Mouse (Mus musculus) limb, embryonic 15.5 days (tissue): Measurements from ENCODE around the gene Pde3a. TPM values are rescaled to one million over a fixed set of nuclear protein-coding genes. Genes with fewer than 3 reads are reported as not detected.

Experiments used
- ATAC-seq: fragments of 200-750 bp; cut with Nextera tagmentation; 2 replicates; pipeline ENCODE4 v1.8.0; 2017; ENCODE audit warnings: low read depth, moderate TSS enrichment; ENCODE audit not compliant: insufficient number of reproducible peaks, low FRiP score, low TSS enrichment
- H3K27ac ChIP-seq: fragments of 300-500 bp; sonication (generic); 2 replicates; pipeline ENCODE4 v1.5.1; 2015; ENCODE audit warnings: moderate library complexity, mild to moderate bottlenecking, inconsistent platforms
- H3K27me3 ChIP-seq: fragments of 300-500 bp; sonication (generic); 2 replicates; pipeline ENCODE4 v1.6.1; 2015; ENCODE audit warnings: inconsistent platforms
- H3K36me3 ChIP-seq: fragments of 300-500 bp; sonication (generic); 2 replicates; pipeline ENCODE4 v1.6.1; 2015; ENCODE audit warnings: inconsistent platforms
- H3K4me1 ChIP-seq: fragments of 300-500 bp; sonication (generic); 2 replicates; pipeline ENCODE4 v1.6.1; 2015; ENCODE audit warnings: inconsistent platforms
- H3K4me2 ChIP-seq: fragments of 300-500 bp; sonication (generic); 2 replicates; pipeline ENCODE4 v1.6.1; 2015; ENCODE audit warnings: mild to moderate bottlenecking, inconsistent platforms
- H3K4me3 ChIP-seq: fragments of 300-500 bp; sonication (generic); 2 replicates; pipeline ENCODE4 v1.5.1; 2015; ENCODE audit warnings: mild to moderate bottlenecking, inconsistent platforms
- H3K9ac ChIP-seq: fragments of 300-500 bp; sonication (generic); 2 replicates; pipeline ENCODE4 v1.6.1; 2015; ENCODE audit warnings: inconsistent platforms
- H3K9me3 ChIP-seq: fragments of 300-500 bp; sonication (generic); 2 replicates; pipeline ENCODE4 v1.6.1; 2016; ENCODE audit warnings: inconsistent platforms
- WGBS: fragments of 180-500 bp; shearing (Covaris S2); methylation state at CpG from one replicate; pipeline ENCODE4 v1.1.7; 2015; 5-methylcytosine and 5-hydroxymethylcytosine counted together
- polyA plus RNA-seq: library from polyadenylated mRNA; unstranded; fragments of >200 nt; fragmentation: Nextera tagmentation; extraction: Ambion mirVana; gene quantifications from 2 replicates; pipeline ENCODE4 v1.2.1, GENCODE M21; 2015

Gene Pde3a
- 4.1 and 5.0 TPM in 2 replicates for polyA plus RNA-seq

DNA sequence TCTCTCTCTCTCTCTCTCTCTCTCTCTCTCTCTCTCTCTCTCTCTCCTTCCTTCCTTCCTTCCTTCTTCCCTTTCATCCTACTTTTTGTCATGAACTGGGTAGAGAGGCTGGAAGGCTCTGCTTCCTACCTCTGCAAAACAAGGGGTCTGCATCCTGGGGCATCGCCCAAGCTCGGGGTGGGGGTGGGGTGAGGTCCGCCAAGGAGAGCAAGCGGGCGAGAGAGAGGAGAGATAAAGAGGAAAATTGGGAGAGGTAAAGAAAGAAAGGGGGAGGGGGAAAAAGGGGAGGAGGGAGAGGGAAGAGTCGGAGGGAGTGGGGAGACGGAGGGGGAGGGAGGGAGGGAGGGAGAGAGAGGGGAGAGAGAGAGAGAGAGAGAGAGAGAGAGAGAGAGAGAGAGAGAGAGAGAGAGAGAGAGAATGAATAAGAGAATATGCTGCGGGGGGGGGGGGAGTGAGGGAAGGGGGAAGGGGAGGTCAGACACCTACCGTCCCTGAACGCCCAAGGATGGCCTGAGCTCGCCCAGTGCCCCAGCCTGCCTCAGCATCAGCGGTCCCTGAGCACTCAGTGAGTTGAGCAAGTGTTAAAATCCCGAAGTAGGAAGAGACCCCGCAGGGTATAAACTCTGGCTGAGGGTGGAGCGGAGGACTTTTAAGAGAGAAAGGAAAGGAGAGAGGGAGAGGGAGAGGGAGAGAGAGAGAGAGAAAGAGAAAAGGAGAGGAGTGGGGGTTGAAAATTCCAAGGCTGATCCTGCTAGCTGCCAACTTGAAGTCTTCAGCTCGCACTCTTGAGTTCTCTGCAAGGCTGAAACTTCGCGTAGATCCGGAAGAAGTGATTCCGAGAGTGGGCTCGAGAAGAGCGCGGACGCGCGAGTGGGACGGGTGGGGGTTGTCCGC is at the start of gene Pde3a:
TSS of gene Pde3a (plus strand) at position 579 of the 894 bp plus-strand sequence.
- peak within 1 kb of the TSS; percentile 78 for H3K9ac ChIP-seq
- H3K4me2 ChIP-seq: peak within 1 kb of the TSS; percentile 81
- H3K4me3 ChIP-seq: peak within 1 kb of the TSS; percentile 74
- WGBS: 2% methylated on average over 25 of the region's 28 CpGs
- H3K4me1 ChIP-seq: peaks cover 28% of the 10 kb centered on the region
- H3K9me3 ChIP-seq: no peaks in the 10 kb centered on the region
- 0 out of 2 replicates have a peak, but pooled peaks cover 8% of the 10 kb centered on the region for H3K27me3 ChIP-seq
- ATAC-seq: 0 out of 2 replicates have a peak, but pooled peaks have one; percentile 37
- H3K27ac ChIP-seq: peak within 1 kb of the TSS; percentile 90
- H3K36me3 ChIP-seq: no peaks in the 10 kb centered on the region

DNA sequence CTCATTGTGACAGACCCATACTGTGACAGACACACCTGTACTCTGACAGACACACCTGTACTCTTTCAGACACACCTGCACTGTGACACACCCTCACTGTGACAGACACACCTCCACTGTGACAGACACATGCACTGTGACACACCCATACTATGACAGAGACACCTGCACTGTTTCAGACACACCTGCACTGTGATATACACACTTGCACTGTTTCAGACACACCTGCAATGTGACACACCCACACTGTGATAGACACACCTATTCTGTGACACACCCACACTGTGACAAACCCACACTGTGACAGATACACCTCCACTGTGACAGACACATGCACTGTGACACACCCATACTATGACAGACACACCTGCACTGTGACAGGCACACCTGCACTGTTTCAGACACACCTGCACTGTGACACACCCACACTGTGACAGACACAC is 48.9 kb upstream of the Pde3a start:
- no peaks in the 10 kb centered on the region for H3K4me1 ChIP-seq
- H3K4me2 ChIP-seq: no peak overlapping the region
- H3K36me3 ChIP-seq: no peaks in the 10 kb centered on the region
- no peaks in the 10 kb centered on the region for H3K9me3 ChIP-seq
- H3K4me3 ChIP-seq: no peak overlapping the region
- H3K27ac ChIP-seq: no peak overlapping the region
- no peaks in the 10 kb centered on the region for H3K27me3 ChIP-seq
- H3K9ac ChIP-seq: no peak overlapping the region
- peak; percentile 61; the same call in 1 of the 2 replicates for ATAC-seq

- Histone ChIP-seq H3K4me3 (no peak overlapping the region), H3K9ac (no peak overlapping the region), H3K36me3 (no peaks in the 10 kb centered on the region), H3K27me3 (no peaks in the 10 kb centered on the region), H3K27ac (no peak overlapping the region), H3K4me2 (no peak overlapping the region), H3K4me1 (no peaks in the 10 kb centered on the region), H3K9me3 (no peaks in the 10 kb centered on the region)
- WGBS: 82% methylated on average over 6 of the region's 6 CpGs
- no peak for ATAC-seq
Observed at GRCm38 (mm10) chr6:141207531-141207930, 41.5 kb upstream of the Pde3a start.

DNA sequence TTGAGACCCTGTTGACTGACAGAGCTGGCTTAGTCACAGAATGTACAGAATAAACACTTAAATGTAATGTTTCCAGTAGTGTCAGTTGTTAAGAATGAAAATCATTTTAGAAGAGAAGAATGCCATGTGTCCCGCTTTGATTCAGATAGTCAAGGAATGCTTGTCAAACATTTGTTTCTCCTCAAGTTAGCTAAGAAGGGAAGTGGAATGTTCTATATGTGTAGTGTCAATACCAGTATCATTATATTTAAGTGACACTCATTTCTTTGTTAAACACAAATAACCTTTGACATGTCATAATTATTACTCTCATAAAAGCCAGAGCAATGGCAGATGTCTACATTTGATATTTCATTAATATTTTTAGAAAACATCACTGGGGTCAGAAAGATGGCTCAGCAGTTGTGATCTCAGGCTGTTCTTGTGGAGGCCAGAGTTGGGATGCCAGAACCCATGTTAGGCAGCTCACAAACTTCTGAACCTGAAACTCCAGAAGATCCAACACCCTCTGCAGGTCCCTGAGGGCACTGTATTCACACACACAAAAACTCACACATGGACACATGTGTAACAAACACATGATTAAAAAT is 40.7 kb upstream of the Pde3a start:
- H3K9ac ChIP-seq: no peak overlapping the region
- WGBS: 80% methylated on average over 1 of the region's 1 CpGs
- no peaks in the 10 kb centered on the region for H3K4me1 ChIP-seq
- H3K27ac ChIP-seq: no peak overlapping the region
- H3K27me3 ChIP-seq: no peaks in the 10 kb centered on the region
- H3K4me2 ChIP-seq: no peak overlapping the region
- no peaks in the 10 kb centered on the region for H3K9me3 ChIP-seq
- no peak for ATAC-seq
- no peak overlapping the region for H3K4me3 ChIP-seq
- H3K36me3 ChIP-seq: no peaks in the 10 kb centered on the region

GRCm38 (mm10) chr6:141210021-141210420 is 39.0 kb upstream of the Pde3a start:
- no peak for ATAC-seq
- H3K4me1 ChIP-seq: no peaks in the 10 kb centered on the region
- H3K9ac ChIP-seq: no peak overlapping the region
- no peak overlapping the region for H3K4me3 ChIP-seq
- no peak overlapping the region for H3K4me2 ChIP-seq
- no peak overlapping the region for H3K27ac ChIP-seq
- 86% methylated on average over 3 of the region's 3 CpGs for WGBS
- H3K27me3 ChIP-seq: no peaks in the 10 kb centered on the region
- no peaks in the 10 kb centered on the region for H3K9me3 ChIP-seq
- no peaks in the 10 kb centered on the region for H3K36me3 ChIP-seq

GRCm38 (mm10) chr6:141221081-141221480 is 28.0 kb upstream of the Pde3a start:
- no peaks in the 10 kb centered on the region for H3K9me3 ChIP-seq
- WGBS: 60% methylated on average over 3 of the region's 3 CpGs
- no peaks in the 10 kb centered on the region for H3K27me3 ChIP-seq
- no peaks in the 10 kb centered on the region for H3K36me3 ChIP-seq
- no peaks in the 10 kb centered on the region for H3K4me1 ChIP-seq
- H3K9ac ChIP-seq: no peak overlapping the region
- no peak overlapping the region for H3K4me2 ChIP-seq
- no peak overlapping the region for H3K27ac ChIP-seq
- H3K4me3 ChIP-seq: no peak overlapping the region
- ATAC-seq: no peak

DNA sequence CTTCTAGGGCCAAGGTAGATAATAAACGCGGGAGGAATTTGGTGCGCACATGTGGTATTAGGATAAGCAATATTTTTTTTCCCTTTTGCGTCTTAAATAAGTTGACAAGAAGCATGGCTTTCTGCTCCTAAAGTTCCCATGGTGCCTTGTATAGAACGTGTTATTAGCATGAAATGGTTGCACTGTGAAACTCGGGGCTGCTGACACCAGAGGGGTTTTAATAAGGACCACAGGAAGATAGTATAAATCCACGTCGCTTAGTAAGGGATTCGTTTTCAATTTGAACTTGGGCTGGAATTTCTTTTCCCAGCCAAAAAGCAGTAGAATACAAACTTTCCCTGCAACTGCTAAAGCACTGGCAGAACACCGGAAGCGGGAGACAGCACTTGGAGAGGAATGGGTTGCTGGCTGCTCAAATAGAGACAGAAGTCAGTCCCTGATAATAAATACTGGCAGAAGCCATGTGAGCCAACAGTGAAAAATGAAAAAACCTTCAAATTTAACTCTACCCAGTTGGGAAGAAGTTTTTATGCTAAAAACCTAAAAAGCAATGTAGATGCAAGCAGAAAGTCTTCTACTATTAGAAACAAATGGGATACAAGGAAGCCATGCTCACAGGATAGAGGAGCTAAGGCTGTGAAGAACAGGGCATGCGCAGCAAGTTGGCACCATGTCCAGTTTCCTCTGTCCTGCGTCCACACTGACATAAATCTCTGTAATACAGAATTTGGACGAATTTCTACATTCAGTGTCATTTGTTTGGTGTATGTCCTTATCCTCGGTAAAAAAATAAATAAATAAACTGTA is 22.0 kb upstream of the Pde3a start:
- no peaks in the 10 kb centered on the region for H3K36me3 ChIP-seq
- H3K4me3 ChIP-seq: no peak overlapping the region
- no peaks in the 10 kb centered on the region for H3K27me3 ChIP-seq
- H3K27ac ChIP-seq: 0 out of 2 replicates have a peak overlapping the region, but pooled peaks have one; percentile 30
- H3K9ac ChIP-seq: no peak overlapping the region
- 52% methylated on average over 15 of the region's 15 CpGs for WGBS
- no peak for ATAC-seq
- no peaks in the 10 kb centered on the region for H3K4me1 ChIP-seq
- no peaks in the 10 kb centered on the region for H3K9me3 ChIP-seq
- H3K4me2 ChIP-seq: no peak overlapping the region

DNA sequence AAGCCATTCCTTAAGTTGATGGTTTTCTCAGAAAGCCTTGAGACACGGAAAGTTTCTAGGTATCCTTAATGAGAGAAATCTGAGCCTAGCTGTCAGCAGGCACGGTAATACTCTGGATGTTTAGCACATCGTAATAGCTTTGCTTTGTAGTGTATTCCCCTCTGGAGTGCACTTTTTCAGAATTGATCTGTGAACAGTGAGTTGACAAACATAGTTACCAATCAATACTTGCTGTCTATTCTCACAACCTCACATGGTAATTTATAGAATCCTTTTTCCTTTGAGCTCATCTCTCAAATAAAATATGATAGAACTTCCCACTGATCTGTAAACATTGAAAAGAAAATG is 21.4 kb upstream of the Pde3a start:
- H3K27me3 ChIP-seq: no peaks in the 10 kb centered on the region
- H3K9me3 ChIP-seq: no peaks in the 10 kb centered on the region
- no peak overlapping the region for H3K9ac ChIP-seq
- no peaks in the 10 kb centered on the region for H3K4me1 ChIP-seq
- WGBS: 35% methylated on average over 3 of the region's 3 CpGs
- H3K4me2 ChIP-seq: no peak overlapping the region
- H3K4me3 ChIP-seq: no peak overlapping the region
- no peak for ATAC-seq
- H3K27ac ChIP-seq: no peak overlapping the region
- no peaks in the 10 kb centered on the region for H3K36me3 ChIP-seq

- Histone ChIP-seq H3K36me3 (no peaks in the 10 kb centered on the region), H3K9ac (no peak overlapping the region), H3K9me3 (no peaks in the 10 kb centered on the region), H3K4me1 (no peaks in the 10 kb centered on the region), H3K4me2 (no peak overlapping the region), H3K27ac (no peak overlapping the region), H3K27me3 (no peaks in the 10 kb centered on the region), H3K4me3 (no peak overlapping the region)
- 55% methylated on average over 6 of the region's 6 CpGs for WGBS
- no peak for ATAC-seq
Observed at GRCm38 (mm10) chr6:141232756-141233382, 16.2 kb upstream of the Pde3a start.

DNA sequence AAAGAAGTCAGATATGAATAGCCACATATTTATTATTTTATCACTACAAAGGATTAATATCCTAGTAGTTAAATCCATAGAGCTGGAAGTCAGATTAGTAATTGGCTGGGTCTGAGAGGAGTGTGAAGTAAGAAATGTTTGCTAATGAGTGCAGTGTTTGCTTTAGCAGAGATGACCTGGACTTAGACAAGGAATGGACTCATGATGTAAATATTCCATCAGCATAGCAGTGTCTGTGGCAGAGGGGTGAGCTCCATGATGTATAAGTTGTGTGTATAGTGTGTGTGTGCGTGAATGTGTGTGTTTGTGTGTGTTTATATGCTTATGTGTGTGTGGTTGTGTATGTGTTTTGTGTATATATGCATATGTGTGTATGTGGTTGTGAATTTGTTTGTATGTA is 7.3 kb upstream of the Pde3a start:
- H3K36me3 ChIP-seq: no peaks in the 10 kb centered on the region
- H3K9ac ChIP-seq: no peak overlapping the region
- H3K4me3 ChIP-seq: no peak overlapping the region
- no peak overlapping the region for H3K4me2 ChIP-seq
- peaks cover 7% of the 10 kb centered on the region for H3K4me1 ChIP-seq
- H3K9me3 ChIP-seq: no peaks in the 10 kb centered on the region
- ATAC-seq: no peak
- H3K27me3 ChIP-seq: no peaks in the 10 kb centered on the region
- H3K27ac ChIP-seq: no peak overlapping the region
- 88% methylated on average over 1 of the region's 1 CpGs for WGBS

DNA sequence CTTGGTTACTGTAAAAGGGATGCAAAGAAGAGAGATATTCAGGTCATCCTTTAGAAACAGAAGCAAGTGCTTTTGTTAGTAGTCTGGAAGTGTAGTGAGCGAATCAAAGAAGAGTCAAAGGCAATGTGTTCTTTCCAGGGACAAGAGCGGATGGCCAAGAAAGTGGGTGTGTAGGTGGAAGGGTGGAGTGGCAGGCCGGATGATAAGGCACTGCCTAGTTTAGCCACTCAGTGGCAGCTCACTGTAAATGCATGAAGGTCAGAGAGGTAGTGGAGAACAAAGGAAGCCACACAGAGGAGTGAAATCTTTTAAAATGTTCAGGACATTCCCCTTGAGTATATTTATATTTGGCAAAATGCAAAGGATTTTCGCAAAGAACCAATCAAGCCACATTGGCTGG is 4.0 kb upstream of the Pde3a start:
- no peak overlapping the region for H3K27ac ChIP-seq
- no peak for ATAC-seq
- no peak overlapping the region for H3K4me2 ChIP-seq
- 0 out of 2 replicates have a peak, but pooled peaks cover 7% of the 10 kb centered on the region for H3K27me3 ChIP-seq
- H3K36me3 ChIP-seq: no peaks in the 10 kb centered on the region
- H3K9me3 ChIP-seq: no peaks in the 10 kb centered on the region
- no peak overlapping the region for H3K4me3 ChIP-seq
- H3K9ac ChIP-seq: no peak overlapping the region
- 87% methylated on average over 4 of the region's 4 CpGs for WGBS
- H3K4me1 ChIP-seq: peaks cover 14% of the 10 kb centered on the region
